Mouse (Mus musculus): ENCODE results near the gene Aldh2. TPM values are rescaled to one million over a fixed set of nuclear protein-coding genes. Genes with fewer than 3 reads are reported as not detected.
"Not testable (repeated sequence)": the region's sequence is repeated elsewhere in the genome, so short reads cannot be mapped to it uniquely, and the experiment has no call there.

The Aldh2 gene
- polyA plus RNA-seq, 1 experiment from 2014 or later, result 163 TPM

GRCm38 (mm10) chr5:121609556-121610135, 16.0 kb upstream of the Aldh2 start:
- DNase-seq (ENCODE audit: low spot score), result not testable (repeated sequence)

GRCm38 (mm10) chr5:121606151-121606550, 12.5 kb upstream of the Aldh2 start:
- no peak overlapping the region for H3K4me3 ChIP-seq
- 0 out of 2 replicates have a peak, but pooled peaks cover 4% of the 10 kb centered on the region for H3K27me3 ChIP-seq (ENCODE audit: low read depth, poor library complexity, severe bottlenecking)
- peak; percentile 87 for DNase-seq (ENCODE audit: low spot score)
- no peaks in the 10 kb centered on the region for H3K36me3 ChIP-seq
- H3K4me1 ChIP-seq, result no peaks in the 10 kb centered on the region
- H3K27ac ChIP-seq, result no peak overlapping the region
- WGBS, result 4% methylated on average over 2 of the region's 2 CpGs
- H3K9me3 ChIP-seq (replicated peaks), result no peaks in the 10 kb centered on the region

More at GRCm38 (mm10) chr5:121609556-121610135, 16.0 kb upstream of the Aldh2 start:
- not testable (repeated sequence) for H3K27me3 ChIP-seq (ENCODE audit: low read depth, poor library complexity, severe bottlenecking); H3K27ac ChIP-seq; H3K36me3 ChIP-seq; H3K4me3 ChIP-seq; H3K4me1 ChIP-seq; H3K9me3 ChIP-seq (replicated peaks)
- 52% methylated on average over 8 of the region's 8 CpGs for WGBS

- 0 out of 2 replicates have a peak, but pooled peaks cover 11% of the 10 kb centered on the region for H3K27me3 ChIP-seq (ENCODE audit: low read depth, poor library complexity, severe bottlenecking)
- DNase-seq (ENCODE audit: low spot score); H3K4me3 ChIP-seq; H3K27ac ChIP-seq; H3K9me3 ChIP-seq (replicated peaks); H3K36me3 ChIP-seq; H3K4me1 ChIP-seq: not testable (repeated sequence)
- WGBS, result 84% methylated on average over 1 of the region's 1 CpGs
Observed at GRCm38 (mm10) chr5:121603815-121604214, 10.2 kb upstream of the Aldh2 start.

- Histone ChIP-seq H3K36me3 (no peaks in the 10 kb centered on the region), H3K27ac (no peak overlapping the region), H3K4me1 (peaks cover 6% of the 10 kb centered on the region; the same call in 1 of the 2 replicates), H3K27me3 (ENCODE audit: low read depth, poor library complexity, severe bottlenecking) (0 out of 2 replicates have a peak, but pooled peaks cover 11% of the 10 kb centered on the region), H3K9me3 (replicated peaks) (no peaks in the 10 kb centered on the region), H3K4me3 (no peak overlapping the region)
- peak; percentile 90 for DNase-seq (ENCODE audit: low spot score)
- 27% methylated on average over 9 of the region's 9 CpGs for WGBS
Observed at GRCm38 (mm10) chr5:121601547-121602299, 8.1 kb upstream of the Aldh2 start.

- 73% methylated on average over 13 of the region's 13 CpGs for WGBS
- Histone ChIP-seq H3K4me1 (peaks cover 13% of the 10 kb centered on the region), H3K27me3 (ENCODE audit: low read depth, poor library complexity, severe bottlenecking) (0 out of 2 replicates have a peak, but pooled peaks cover 11% of the 10 kb centered on the region), H3K36me3 (no peaks in the 10 kb centered on the region), H3K4me3 (no peak overlapping the region), H3K27ac (no peak overlapping the region), H3K9me3 (replicated peaks) (no peaks in the 10 kb centered on the region)
- no peak for DNase-seq (ENCODE audit: low spot score)
Observed at GRCm38 (mm10) chr5:121598871-121599610, 5.4 kb upstream of the Aldh2 start.

GRCm38 (mm10) chr5:121597991-121598537, 4.4 kb upstream of the Aldh2 start:
- Histone ChIP-seq H3K9me3 (replicated peaks) (no peaks in the 10 kb centered on the region), H3K27me3 (ENCODE audit: low read depth, poor library complexity, severe bottlenecking) (0 out of 2 replicates have a peak, but pooled peaks cover 11% of the 10 kb centered on the region), H3K27ac (no peak overlapping the region), H3K36me3 (no peaks in the 10 kb centered on the region), H3K4me1 (peaks cover 22% of the 10 kb centered on the region), H3K4me3 (no peak overlapping the region)
- 76% methylated on average over 7 of the region's 7 CpGs for WGBS
- no peak for DNase-seq (ENCODE audit: low spot score)

- Histone ChIP-seq H3K36me3 (no peaks in the 10 kb centered on the region), H3K4me1 (peaks cover 29% of the 10 kb centered on the region), H3K27me3 (ENCODE audit: low read depth, poor library complexity, severe bottlenecking) (0 out of 2 replicates have a peak, but pooled peaks cover 11% of the 10 kb centered on the region), H3K9me3 (replicated peaks) (no peaks in the 10 kb centered on the region), H3K27ac (no peak overlapping the region), H3K4me3 (no peak overlapping the region)
- no peak for DNase-seq (ENCODE audit: low spot score)
- WGBS, result 76% methylated on average over 4 of the region's 4 CpGs
Observed at GRCm38 (mm10) chr5:121597332-121597731, 3.7 kb upstream of the Aldh2 start.

- H3K27ac ChIP-seq, result no peak overlapping the region
- 0 out of 2 replicates have a peak, but pooled peaks cover 8% of the 10 kb centered on the region for H3K27me3 ChIP-seq (ENCODE audit: low read depth, poor library complexity, severe bottlenecking)
- DNase-seq (ENCODE audit: low spot score), result no peak
- no peaks in the 10 kb centered on the region for H3K9me3 ChIP-seq (replicated peaks)
- no peak overlapping the region for H3K4me3 ChIP-seq
- H3K36me3 ChIP-seq, result no peaks in the 10 kb centered on the region
- WGBS, result 82% methylated on average over 6 of the region's 6 CpGs
- H3K4me1 ChIP-seq, result peaks cover 40% of the 10 kb centered on the region
Observed at GRCm38 (mm10) chr5:121596226-121596625, 2.6 kb upstream of the Aldh2 start.

- H3K27ac ChIP-seq, result no peak overlapping the region
- no peaks in the 10 kb centered on the region for H3K9me3 ChIP-seq (replicated peaks)
- 0 out of 2 replicates have a peak, but pooled peaks cover 7% of the 10 kb centered on the region for H3K27me3 ChIP-seq (ENCODE audit: low read depth, poor library complexity, severe bottlenecking)
- DNase-seq (ENCODE audit: low spot score), result no peak
- H3K4me3 ChIP-seq, result no peak overlapping the region
- peaks cover 41% of the 10 kb centered on the region for H3K4me1 ChIP-seq
- H3K36me3 ChIP-seq, result no peaks in the 10 kb centered on the region
- 82% methylated on average over 6 of the region's 6 CpGs for WGBS
Observed at GRCm38 (mm10) chr5:121595758-121596157, 2.1 kb upstream of the Aldh2 start.

GRCm38 (mm10) chr5:121594714-121595313, 1.2 kb upstream of the Aldh2 start:
- Histone ChIP-seq H3K36me3 (0 out of 2 replicates have a peak, but pooled peaks cover 3% of the 10 kb centered on the region), H3K4me1 (peaks cover 41% of the 10 kb centered on the region), H3K9me3 (replicated peaks) (no peaks in the 10 kb centered on the region), H3K27ac (peak overlapping the region; percentile 85; the same call in 1 of the 2 replicates), H3K4me3 (no peak overlapping the region), H3K27me3 (ENCODE audit: low read depth, poor library complexity, severe bottlenecking) (0 out of 2 replicates have a peak, but pooled peaks cover 1% of the 10 kb centered on the region)
- no peak for DNase-seq (ENCODE audit: low spot score)
- WGBS, result 92% methylated on average over 6 of the region's 6 CpGs

GRCm38 (mm10) chr5:121592816-121593407, 712 bp downstream of the Aldh2 start:
- WGBS, result 5% methylated on average over 33 of the region's 33 CpGs
- no peak for DNase-seq (ENCODE audit: low spot score)
- peak overlapping the region; percentile 74 for H3K4me3 ChIP-seq
- no peaks in the 10 kb centered on the region for H3K27me3 ChIP-seq (ENCODE audit: low read depth, poor library complexity, severe bottlenecking)
- H3K9me3 ChIP-seq (replicated peaks), result no peaks in the 10 kb centered on the region
- peaks cover 9% of the 10 kb centered on the region; the same call in 1 of the 2 replicates for H3K36me3 ChIP-seq
- peak overlapping the region; percentile 85 for H3K27ac ChIP-seq
- peaks cover 36% of the 10 kb centered on the region for H3K4me1 ChIP-seq
